Mouse (Mus musculus) monocyte, adult 2 months (primary cell): Measurements from ENCODE around the gene Gm17268.

ENCODE experiments used
- DNase-seq, 2 experiments: peaks; one replicate each; pipeline ENCODE4 v3.0.0; 2022; ENCODE audit warnings: low spot score in 2 of 2, low read depth in 1 of 2

The Gm17268 gene

GRCm38 (mm10) chr11:82032678-82033344 lies 5.6 kb downstream of the Gm17268 start:
- no peak for DNase-seq

GRCm38 (mm10) chr11:82032136-82032535 lies 6.2 kb downstream of the Gm17268 start:
- no peak for DNase-seq

DNA sequence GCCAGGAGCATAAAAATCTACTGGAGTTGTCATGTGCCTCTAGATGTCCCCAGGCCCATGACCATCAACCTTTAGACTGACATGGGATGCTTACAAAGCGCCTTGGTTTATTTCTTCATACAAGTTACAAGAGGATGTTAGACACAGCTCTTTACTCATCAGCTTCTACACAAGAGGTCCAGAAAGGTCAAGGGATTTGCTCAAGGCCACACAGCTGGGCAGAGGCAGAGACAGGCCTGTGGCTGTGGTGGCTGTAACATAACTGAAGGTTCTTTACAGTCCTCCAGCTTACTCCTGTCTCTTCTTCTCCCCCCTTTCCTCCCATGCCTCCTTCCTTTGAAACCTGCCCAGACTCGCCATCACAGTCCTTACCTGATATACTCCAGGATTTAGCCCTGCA lies 8.2 kb downstream of the Gm17268 start:
- DNase-seq, result no peak

DNA sequence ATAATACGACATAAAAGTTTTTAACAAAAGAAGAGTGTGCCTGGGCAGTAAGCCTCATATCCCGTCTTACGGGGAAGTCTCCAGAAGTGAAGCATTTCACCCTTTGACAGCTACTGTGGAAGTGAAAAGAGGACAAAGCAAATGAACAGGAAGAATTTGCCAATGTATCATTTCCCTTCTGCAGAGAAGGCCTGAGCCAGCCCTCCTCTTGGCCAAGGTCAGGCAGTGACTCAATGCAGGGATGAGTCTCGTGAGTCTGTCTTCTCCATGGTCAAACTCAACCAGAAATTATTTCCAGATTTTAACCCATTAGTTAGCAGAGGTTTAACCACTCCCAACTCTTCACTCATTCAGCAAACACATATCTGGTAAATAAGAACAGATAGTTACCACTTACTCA lies 14.6 kb downstream of the Gm17268 start:
- peak in 1 of 2 experiments; percentile 68 for DNase-seq

DNA sequence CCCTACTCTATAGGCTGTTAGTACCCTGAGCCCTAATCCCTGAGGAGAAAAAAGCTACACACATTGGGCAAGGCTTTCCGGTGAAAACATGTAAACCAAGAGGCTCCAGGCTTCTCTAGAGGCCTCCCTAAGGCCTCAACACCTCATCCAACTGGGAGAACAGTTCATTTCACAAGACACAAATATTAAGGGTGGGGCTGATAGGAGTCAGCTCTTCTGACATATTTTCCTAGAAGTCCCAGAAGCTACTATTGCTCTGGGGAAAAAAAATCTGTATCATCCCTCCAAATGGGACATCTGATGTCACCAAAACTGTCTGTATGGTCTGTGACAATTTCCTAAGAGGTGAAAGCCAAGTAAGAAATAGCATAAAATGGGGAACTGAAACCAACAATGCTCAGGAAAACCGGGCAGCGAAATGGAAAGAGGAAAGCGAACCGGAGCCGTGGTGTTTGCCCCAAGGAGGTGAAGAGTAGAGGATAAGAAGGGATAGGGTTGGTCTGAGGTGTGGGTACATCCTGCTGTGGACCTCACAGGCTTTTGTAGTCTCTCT lies 15.8 kb downstream of the Gm17268 start:
- DNase-seq, result peak in 1 of 2 experiments; percentile 46

DNA sequence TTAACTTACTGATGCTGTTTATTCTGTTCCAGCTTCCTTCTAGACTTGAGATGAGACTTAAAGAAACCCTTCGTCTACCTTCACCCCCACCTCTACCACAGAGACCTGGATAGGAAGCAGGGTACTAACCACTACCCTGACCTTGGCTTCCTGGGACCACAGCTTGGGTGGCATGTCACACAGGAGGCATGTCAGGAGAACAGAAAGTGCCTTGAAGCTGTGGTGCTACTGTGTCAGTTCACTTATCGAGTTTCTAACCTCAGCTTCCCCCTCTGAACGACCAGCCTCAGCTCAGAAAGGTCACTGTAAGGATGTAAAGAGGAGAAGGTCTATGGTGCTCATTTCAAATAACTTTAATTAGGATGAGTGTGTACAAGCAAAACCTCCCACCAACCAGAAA lies 17.0 kb downstream of the Gm17268 start:
- DNase-seq, result no peak

- no peak for DNase-seq
Measured at GRCm38 (mm10) chr11:82019793-82020192, 18.6 kb downstream of the Gm17268 start.

- no peak for DNase-seq
Measured at GRCm38 (mm10) chr11:82019389-82019788, 19.0 kb downstream of the Gm17268 start.

DNA sequence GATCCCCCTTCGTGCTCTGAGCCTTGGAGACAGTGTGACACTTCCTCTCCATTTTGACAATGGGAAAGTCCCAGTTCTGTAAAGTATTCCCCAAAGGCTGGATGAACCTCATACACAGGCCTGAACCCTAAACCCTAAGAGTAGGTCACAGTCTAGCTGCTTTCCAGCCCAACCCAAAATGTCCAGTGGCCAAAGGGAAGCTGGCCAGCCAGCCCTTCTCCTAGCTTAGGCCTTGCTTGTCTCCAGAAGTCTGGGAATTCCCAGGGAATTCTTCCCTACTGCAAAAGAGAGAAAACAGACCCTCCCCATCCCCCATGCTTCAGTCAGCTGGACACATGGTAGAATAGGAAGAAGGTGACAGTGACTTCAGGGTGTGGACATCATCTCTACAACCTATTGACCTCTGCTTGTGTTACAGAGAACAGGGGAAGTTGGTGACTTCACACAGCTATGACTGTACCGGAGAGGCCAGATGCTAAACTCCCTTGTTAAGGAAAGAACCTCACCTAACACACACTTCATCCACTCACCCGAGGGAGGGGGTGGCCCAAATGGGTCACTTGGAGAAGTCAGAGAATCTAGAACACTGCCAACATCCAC lies 22.1 kb downstream of the Gm17268 start:
- peak; percentile 49 to 64 for DNase-seq

DNA sequence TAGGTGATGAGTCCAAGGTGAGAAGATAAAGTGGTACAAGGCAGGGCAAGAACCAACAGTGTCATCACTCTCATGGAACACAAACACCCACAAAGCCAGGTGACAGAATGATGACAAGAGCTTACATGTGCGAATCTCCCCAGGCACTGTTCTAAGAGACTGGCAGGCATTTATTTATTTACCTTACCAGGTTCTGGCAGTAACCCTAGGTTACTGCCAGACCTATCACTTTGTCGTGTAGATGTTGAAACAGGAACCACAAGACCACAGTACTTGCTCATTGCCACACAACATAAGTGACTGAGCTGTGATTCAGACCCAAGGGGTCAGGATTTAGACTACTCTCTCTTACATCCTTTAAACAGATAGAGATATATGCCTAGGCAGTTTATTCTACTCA lies 23.3 kb downstream of the Gm17268 start:
- DNase-seq, result peak; percentile 34 to 55

- no peak for DNase-seq
Measured at GRCm38 (mm10) chr11:82013756-82014155, 24.6 kb downstream of the Gm17268 start.

DNA sequence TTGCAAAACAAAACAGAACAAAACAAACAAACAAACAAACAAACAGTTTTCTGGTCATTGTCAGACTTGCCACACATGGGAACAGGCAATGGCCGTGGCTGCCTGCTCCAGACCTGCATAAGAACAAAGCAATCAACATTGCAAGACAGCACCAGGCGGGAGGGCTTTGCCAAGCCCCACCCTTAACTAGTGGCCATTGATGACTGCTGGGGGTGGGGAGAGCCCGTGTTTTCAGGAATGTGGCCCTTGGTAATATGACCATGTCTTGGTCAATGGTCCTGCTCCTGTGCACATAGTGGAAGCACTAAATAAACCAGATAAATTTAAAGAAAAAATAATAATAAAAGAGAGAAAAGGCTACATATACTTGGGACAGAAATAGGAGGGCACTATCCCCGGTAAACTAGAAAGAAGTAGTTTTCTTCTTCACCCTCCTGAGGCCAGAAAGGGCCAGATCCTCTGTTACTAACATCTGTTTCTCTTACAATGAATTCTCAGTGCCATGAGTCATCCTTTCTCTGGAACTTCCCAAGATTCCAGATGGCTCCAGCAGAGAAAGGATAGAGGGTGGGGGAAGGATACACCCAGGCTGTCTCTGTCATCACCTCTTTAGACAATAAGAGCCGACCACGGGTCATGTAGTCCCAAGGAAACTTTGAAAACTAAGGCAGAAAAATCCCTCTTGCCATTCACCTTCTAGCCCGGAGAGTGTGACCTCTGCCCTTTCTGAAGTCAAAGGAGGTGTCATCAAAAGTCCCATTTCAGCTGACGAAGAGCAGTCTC lies 26.8 kb downstream of the Gm17268 start:
- no peak for DNase-seq

DNA sequence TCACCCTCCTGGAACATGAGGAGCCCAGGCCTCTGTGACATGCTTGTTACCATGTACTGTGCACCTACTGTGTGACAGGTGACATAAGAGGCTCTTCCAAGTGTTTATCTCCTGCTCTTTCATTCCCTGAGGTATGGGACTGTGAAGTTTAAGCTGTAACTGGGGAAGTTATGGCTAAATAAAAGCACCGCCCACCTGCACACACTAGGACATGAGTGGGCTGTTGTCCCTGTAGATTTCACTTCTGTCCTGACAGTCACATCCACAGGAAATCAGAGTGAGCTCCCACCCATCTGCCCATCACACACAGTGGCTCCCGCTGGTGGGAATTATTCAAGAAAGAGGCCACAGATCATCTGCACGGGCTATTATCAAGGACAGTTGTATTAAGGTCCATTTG lies 28.2 kb downstream of the Gm17268 start:
- no peak for DNase-seq

GRCm38 (mm10) chr11:82006796-82007423 lies 31.5 kb downstream of the Gm17268 start:
- peak; percentile 76 to 84 for DNase-seq

GRCm38 (mm10) chr11:82004810-82005209 lies 33.6 kb downstream of the Gm17268 start:
- DNase-seq, result peak; percentile 50 to 57

- no peak for DNase-seq
Measured at GRCm38 (mm10) chr11:82000581-82000980, 37.8 kb downstream of the Gm17268 start.

GRCm38 (mm10) chr11:81999469-81999868 lies 38.9 kb downstream of the Gm17268 start:
- DNase-seq, result no peak

DNA sequence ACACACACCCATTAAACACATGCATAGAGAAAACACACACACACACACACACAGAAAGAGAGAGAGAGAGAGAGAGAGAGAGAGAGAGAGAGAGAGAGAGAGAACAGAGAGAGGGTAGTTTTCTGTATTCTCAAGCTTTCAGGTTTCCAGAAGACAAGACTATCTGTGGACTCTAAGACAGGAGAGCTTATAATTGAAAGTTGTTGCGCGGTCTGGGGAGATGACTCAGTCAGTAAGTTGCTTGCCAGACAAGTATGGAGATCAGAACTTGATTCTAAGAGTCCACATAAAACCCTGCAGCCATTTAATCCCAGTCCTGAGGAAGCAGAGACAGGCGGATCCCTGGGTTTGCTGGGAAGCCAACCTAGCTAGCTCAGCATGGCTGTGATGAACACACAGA lies 39.7 kb downstream of the Gm17268 start:
- no peak for DNase-seq

DNA sequence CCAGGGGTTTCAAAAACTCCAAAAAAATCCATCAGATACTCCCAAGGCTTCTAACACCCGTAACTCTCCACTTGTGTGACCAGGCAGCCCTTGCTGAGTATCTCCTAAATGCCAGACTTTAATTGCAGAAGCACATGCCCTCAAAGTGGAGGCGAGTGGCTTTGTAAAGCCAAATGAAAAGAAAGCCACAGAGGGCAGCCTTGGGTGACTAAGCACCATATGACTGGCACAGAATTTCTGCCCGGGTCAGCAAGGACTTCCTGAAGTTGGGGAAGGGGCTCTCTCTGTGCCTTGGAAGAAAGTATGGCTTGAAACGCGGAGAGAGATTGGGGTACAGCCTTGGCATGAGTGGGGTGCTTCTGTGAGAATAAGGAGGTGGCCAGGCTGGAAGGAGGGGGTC lies 41.3 kb downstream of the Gm17268 start:
- no peak for DNase-seq

GRCm38 (mm10) chr11:81996172-81996841 lies 42.1 kb downstream of the Gm17268 start:
- DNase-seq, result peak; percentile 50 to 77

- peak in 1 of 2 experiments; percentile 19 for DNase-seq
Measured at GRCm38 (mm10) chr11:81983146-81983545, 55.2 kb downstream of the Gm17268 start.
